Mouse (Mus musculus): ENCODE measurements around the gene Cnnm2. TPM values are rescaled to one million over a fixed set of nuclear protein-coding genes. Genes with fewer than 3 reads are reported as not detected.

Gene Cnnm2
- polyA plus RNA-seq, 1 experiment = 16.0 TPM

- TF ChIP-seq CTCF (IDR thresholded peaks at IDR 0.05; ENCODE audit: low read depth, low read length) (no peak), POLR2A (IDR thresholded peaks at IDR 0.05; ENCODE audit: borderline replicate concordance, low read depth, low read length) (no peak)
- no peak overlapping the region for H3K4me3 ChIP-seq (ENCODE audit: insufficient read depth, low read length)
Observed at GRCm38 (mm10) chr19:46920571-46920970, 159.2 kb downstream of the Cnnm2 start.

GRCm38 (mm10) chr19:46926357-46926756, 165.0 kb downstream of the Cnnm2 start:
- Histone ChIP-seq H3K4me1 (ENCODE audit: control insufficient read depth, insufficient read depth, low read length) (peaks cover 30% of the 10 kb centered on the region), H3K27ac (ENCODE audit: insufficient read depth, low read depth, low read length) (no peak overlapping the region), H3K4me3 (ENCODE audit: insufficient read depth, low read length) (no peak overlapping the region)
- TF ChIP-seq POLR2A (IDR thresholded peaks at IDR 0.05; ENCODE audit: borderline replicate concordance, low read depth, low read length) = no peak
- TF ChIP-seq CTCF (IDR thresholded peaks at IDR 0.05; ENCODE audit: low read depth, low read length) = no peak

More at GRCm38 (mm10) chr19:46920571-46920970, 159.2 kb downstream of the Cnnm2 start:
- Histone ChIP-seq H3K27ac (ENCODE audit: insufficient read depth, low read depth, low read length) (no peak overlapping the region), H3K4me1 (ENCODE audit: control insufficient read depth, insufficient read depth, low read length) (peaks cover 10% of the 10 kb centered on the region)

GRCm38 (mm10) chr19:46926951-46927350, 165.6 kb downstream of the Cnnm2 start:
- H3K4me3 ChIP-seq (ENCODE audit: insufficient read depth, low read length) = no peak overlapping the region
- peaks cover 35% of the 10 kb centered on the region for H3K4me1 ChIP-seq (ENCODE audit: control insufficient read depth, insufficient read depth, low read length)
- H3K27ac ChIP-seq (ENCODE audit: insufficient read depth, low read depth, low read length) = no peak overlapping the region
- no peak for TF ChIP-seq POLR2A (IDR thresholded peaks at IDR 0.05; ENCODE audit: borderline replicate concordance, low read depth, low read length)
- no peak for TF ChIP-seq CTCF (IDR thresholded peaks at IDR 0.05; ENCODE audit: low read depth, low read length)

GRCm38 (mm10) chr19:46928136-46928535, 166.7 kb downstream of the Cnnm2 start:
- no peak overlapping the region for H3K4me3 ChIP-seq (ENCODE audit: insufficient read depth, low read length)
- H3K27ac ChIP-seq (ENCODE audit: insufficient read depth, low read depth, low read length) = no peak overlapping the region
- TF ChIP-seq POLR2A (IDR thresholded peaks at IDR 0.05; ENCODE audit: borderline replicate concordance, low read depth, low read length) (no peak), CTCF (IDR thresholded peaks at IDR 0.05; ENCODE audit: low read depth, low read length) (no peak)
- peaks cover 44% of the 10 kb centered on the region for H3K4me1 ChIP-seq (ENCODE audit: control insufficient read depth, insufficient read depth, low read length)

- no peak for TF ChIP-seq POLR2A (IDR thresholded peaks at IDR 0.05; ENCODE audit: borderline replicate concordance, low read depth, low read length)
- TF ChIP-seq CTCF (IDR thresholded peaks at IDR 0.05; ENCODE audit: low read depth, low read length) = no peak
- H3K4me1 ChIP-seq (ENCODE audit: control insufficient read depth, insufficient read depth, low read length) = peaks cover 49% of the 10 kb centered on the region
- H3K4me3 ChIP-seq (ENCODE audit: insufficient read depth, low read length) = no peak overlapping the region
- H3K27ac ChIP-seq (ENCODE audit: insufficient read depth, low read depth, low read length) = peak overlapping the region; percentile 19; the same call in 1 of the 2 replicates
Observed at GRCm38 (mm10) chr19:46929044-46929587, 167.7 kb downstream of the Cnnm2 start.

Other genes with a start within 250 kb of the Cnnm2 start
- gene Arl3, start 188.4 kb upstream of the Cnnm2 start, polyA plus RNA-seq (2012; ENCODE audit: insufficient read depth, insufficient read length, missing spikeins) = 36.7 and 36.9 TPM in 2 replicates
- 12.3 and 14.7 TPM in 2 replicates for gene Sfxn2, start 188.2 kb upstream of the Cnnm2 start, polyA plus RNA-seq (2012; ENCODE audit: insufficient read depth, insufficient read length, missing spikeins)
- 56.1 and 56.5 TPM in 2 replicates for gene Wbp1l, start 162.5 kb upstream of the Cnnm2 start, polyA plus RNA-seq (2012; ENCODE audit: insufficient read depth, insufficient read length, missing spikeins)
- not detected in 2 replicates for gene Cyp17a1, start 88.4 kb upstream of the Cnnm2 start, polyA plus RNA-seq (2012; ENCODE audit: insufficient read depth, insufficient read length, missing spikeins)
- gene Borcs7, start 71.7 kb upstream of the Cnnm2 start, polyA plus RNA-seq (2012; ENCODE audit: insufficient read depth, insufficient read length, missing spikeins) = 13.7 and 15.6 TPM in 2 replicates
- 9.8 and 10.7 TPM in 2 replicates for gene As3mt, start 54.1 kb upstream of the Cnnm2 start, polyA plus RNA-seq (2012; ENCODE audit: insufficient read depth, insufficient read length, missing spikeins)

Measured in bone marrow macrophage, adult 2 months (primary cell).